Mouse (Mus musculus) embryo, embryonic 11.5 days (tissue): ENCODE measurements at regions not wholly inside any gene's neighbourhood (a gene's known extent, or its start where the extent isn't known, plus 50 kb on each side); places are given as distances from the start of the nearest gene placed in this dataset.
A peak's percentile ranks its signal among the peaks of the same experiment; 100 is the strongest.

ENCODE experiments used
- DNase-seq: peaks from one replicate; pipeline ENCODE4 v3.0.0-alpha.2; 2012; ENCODE audit warnings: low read depth, low spot score

DNA sequence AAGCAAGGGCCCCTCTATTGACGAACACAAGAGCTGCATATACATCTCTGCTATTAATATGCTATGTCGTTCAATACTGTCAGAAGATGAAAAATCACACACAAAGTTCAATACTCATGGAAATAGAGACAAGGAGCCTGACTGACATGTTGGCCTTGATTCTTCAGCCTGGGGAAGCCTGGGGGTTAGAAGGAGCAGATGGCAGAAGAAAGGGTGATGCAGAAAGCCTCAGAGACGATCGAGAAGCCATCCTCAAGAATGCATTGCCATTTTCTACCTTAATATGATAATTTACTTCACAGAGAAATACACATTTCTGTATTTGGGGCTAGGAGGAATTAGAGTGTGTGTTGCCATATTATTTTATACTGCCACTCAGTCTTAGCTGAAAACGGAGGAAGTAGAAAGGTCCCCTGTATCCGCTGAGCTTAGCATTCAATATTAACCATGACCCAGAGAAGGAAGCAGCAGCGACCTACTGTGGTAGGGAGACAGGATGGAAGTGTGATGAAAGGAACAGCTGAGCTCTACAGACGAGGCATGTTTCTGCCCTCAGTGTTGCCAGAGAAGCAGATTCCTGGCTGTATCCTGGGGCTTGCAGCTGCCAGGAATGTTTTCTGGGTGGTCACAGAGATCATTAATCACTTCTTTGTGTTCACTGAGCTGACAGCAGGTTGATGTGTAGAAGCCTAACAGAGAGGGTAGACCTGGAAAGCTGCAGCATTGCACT lies 105.2 kb downstream of the Lrig3 start:
- DNase-seq = peak; percentile 31

DNA sequence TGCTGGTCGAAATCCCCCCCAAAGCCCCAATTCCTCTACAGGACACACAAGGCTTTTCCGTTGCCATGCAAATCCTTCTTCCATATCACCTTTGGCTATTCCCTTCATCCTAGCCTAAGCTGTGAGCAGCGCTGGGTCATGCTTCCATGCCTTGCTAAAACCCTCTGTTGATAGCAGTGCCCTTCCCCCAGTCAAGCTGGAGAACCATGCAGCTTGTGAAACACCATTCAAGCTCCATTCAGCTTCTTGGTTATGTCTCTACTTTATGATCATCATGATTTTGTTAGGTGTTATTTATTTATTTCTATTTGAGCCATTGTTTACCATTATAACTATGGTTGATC lies 105.7 kb downstream of the Lrig3 start:
- no peak for DNase-seq

DNA sequence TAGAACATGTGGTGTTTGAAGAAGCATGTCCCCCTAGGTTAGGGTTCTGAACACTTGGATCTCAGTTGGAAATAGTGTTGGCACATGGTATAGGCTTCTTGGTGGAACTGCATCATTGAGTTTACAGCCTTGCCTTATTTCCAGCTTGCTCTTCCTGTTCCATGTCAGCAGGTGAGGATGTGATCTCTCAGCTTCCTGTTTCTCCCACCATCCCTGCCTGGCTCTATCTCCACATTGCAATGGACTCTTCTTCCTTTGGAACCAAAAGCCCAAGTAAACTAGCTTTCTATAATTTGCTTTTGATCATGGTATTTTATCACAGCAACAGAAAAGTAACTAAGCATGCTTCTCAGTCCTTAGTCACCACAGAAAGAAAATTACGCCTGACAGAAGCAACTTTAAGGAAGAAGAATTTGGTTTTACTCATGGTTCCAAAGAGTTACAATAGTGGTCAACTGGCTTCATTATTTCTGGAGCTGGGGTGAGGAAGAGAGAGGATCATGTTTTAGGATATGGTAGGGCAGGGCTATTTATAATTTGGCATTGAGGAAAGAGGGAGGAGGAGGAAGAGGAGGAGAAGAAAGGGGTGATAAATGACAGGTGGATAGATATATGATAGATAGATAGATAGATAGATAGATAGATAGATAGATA lies 111.5 kb downstream of the Lrig3 start:
- DNase-seq = no peak

DNA sequence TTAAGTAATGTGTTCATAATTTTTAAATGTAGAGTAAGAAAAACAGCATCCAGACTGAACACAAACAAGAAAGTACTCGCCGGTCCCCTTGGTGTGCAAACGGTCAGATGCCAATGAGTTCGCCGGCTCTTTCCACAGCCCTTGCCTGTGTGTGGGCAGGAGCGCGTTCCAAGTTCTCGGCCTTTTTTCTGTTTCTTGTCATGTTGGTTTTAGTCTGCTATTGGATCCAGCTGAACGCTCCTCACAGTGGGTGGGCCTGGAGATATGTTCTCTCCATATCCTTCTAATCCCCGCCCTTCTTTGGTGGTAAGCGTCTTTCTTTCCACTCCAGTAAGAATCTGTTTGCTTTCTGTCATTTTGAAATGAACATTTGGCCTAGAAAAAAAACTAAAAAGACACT lies 116.6 kb downstream of the Lrig3 start:
- no peak for DNase-seq

DNA sequence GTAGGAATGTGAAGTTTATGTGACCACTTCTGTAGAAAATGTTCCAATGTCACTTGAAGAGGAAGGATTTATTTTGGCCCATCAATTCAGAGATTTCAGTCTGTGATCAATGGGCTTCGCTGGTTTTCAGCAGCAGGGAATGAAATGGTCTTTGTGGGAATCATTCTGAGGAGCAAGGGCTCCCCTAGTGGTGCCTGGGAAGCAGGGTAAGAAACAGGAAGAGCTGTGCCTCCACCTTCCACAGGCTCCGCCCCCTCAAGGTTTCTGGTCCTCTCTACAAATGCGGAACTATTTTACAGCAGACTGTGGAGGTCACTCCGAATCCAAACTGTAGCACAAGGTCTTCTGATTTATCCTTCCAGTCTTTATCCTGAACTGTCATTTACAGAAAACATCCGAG lies 120.7 kb downstream of the Lrig3 start:
- DNase-seq = no peak

DNA sequence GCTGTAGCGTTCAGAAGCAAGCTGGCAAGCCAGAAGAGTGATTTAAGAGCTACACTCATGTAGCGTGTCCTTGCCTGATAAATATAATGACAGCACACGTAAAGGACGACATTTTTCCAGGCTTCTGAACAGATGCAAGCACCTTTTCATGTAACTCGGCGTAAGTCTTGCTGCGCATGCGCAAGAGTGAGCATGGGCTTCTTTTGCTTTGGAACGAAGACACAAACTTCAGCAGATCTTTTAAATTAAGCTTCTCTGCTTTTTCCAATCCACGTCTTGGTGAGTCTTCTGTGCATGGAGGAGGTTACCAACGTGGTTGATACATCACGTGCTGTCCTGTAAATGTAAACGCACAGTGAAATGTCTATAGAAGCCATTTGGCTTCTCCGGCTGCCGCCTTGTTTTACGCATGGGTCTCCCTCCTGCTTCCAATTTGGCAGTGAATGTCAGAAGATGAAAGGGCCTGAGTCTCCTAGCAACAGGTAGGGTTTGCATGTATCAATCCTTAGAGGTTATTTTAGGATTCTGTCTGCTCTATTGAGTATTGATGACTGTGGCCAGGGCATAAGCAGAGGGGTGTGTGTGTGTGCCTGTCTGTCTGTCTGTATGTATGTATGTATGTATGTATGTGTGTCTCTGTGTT lies 128.4 kb downstream of the Lrig3 start:
- DNase-seq = no peak

DNA sequence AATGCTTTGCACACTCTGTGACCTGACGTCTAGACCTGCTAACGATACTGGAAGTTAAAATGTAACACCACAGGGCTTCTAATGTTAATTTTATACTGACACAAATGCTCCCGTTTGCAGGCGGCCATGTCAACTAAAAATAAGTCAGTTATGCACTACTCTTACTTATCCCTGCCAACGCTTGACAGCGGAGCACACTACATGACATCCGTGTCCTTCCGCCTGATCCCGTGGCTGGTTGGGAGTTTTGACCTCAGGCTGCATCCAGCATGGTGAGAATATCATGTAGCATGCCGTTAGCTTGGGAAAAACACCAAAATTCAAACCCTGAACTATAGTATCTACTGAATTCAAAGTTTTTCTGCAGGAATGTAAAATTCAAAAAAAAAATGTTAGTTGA lies 131.9 kb downstream of the Lrig3 start:
- DNase-seq = no peak

DNA sequence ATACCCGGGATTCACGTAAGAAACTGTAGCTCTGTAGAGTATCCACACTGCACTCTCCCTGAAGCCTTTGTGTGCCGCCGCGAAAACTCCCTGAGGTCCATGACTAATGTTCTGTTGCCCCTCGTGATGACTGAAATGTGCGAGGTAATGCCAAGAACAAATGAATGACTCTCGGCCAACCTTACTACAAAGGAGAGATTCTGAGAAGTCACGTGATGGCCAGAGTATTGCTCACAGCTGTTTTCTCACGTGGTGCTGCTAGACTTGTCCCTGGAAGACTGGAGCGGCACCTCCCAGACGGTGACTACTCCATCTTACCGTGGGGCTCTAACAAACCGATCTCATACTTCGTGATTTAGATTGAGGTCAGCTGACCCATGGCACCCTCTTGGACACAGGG lies 136.9 kb downstream of the Lrig3 start:
- DNase-seq = no peak

DNA sequence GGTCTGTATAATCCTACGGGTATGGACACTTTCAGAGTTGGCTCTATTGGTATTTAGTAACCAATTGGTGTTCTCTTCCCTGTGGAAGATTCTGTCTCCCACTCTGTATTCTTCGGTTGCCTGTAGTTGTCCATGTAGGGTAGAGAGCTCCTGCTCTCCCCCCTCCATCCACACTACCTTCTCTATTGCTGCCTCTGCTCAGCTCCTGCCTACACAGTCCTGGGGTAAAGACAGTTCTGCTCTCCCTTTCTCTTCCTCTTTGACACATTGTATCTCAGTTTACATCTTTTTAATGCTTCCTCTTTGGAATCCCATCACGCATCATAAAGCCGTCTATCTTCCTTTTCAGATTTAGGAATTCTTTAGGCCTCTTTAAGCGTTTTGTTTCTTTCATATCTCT lies 147.1 kb downstream of the Lrig3 start:
- DNase-seq = no peak

DNA sequence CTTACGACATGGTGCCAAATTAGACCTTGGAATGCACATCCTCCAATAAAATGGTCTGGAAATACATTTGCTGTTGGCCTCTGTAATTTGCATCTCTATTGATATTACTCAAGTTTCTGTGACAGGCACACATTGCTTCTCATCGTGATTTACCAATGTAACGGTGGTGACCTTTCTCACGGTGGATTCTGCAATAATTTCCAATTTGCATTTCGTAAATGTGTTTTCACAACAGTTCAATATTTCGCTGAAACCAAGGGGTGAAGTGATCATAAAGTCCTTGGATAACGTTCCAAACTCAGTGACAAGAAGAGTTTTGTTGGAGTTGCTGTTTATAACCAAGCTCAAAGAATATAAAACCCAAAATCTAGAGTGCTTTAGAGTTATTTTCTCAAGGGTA lies 149.4 kb downstream of the Lrig3 start:
- DNase-seq = no peak

DNA sequence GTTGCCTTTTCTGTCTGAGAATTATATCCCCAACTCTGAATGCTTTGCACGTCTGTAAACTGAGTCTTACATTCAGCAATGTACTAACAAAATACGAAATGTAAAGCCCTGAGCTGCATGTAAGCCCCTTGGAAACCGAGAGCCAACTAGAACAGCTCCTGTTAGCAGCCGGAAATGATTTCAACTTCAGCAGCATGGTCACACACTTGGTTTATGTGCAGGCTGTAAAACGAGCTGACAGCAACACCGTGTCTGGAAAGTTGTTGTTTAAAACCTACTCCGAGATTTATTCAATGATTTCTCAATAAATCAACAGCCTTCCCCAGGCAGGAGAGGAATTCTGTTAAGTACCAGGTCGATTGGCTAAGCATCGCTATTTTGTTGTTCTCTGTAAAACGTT lies 155.7 kb downstream of the Lrig3 start:
- no peak for DNase-seq

DNA sequence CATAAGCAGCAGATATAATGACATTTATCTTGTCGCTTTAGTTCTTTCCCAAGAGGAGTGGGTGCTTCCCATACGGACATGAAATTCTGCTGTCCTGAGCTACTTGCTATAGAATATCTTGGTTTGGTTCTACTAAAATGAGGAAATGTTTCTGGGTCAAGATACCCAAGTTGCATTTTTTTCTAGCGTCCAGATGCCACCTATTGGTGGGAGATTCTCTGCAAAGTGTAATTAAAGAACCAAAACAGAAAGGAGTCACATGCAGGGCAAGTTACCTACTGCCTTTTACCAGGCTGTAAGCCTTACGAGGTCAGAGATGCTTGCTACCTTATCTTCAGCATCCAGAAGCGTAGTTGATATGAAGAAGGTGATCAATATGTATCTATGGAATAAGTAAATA lies 156.5 kb downstream of the Lrig3 start:
- DNase-seq = no peak

DNA sequence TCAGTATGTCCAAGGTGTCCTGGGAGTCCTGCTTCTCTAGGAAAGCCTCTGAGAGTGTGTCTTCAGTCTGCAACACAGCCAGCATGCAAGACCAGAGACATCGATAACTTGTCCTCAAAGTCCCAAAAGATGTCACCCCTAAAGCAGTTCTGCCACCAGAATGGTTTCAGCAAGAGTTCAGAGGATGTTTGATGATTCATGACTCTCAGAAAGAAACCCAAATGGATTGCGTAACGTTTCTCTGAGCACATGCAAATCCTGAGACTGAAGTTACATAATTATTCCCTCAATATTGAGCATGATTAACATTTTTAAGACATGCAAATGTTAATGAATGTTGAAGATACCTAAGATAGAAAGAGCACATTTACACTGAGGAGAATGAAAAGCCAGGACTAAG lies 167.2 kb downstream of the Lrig3 start:
- DNase-seq = no peak

DNA sequence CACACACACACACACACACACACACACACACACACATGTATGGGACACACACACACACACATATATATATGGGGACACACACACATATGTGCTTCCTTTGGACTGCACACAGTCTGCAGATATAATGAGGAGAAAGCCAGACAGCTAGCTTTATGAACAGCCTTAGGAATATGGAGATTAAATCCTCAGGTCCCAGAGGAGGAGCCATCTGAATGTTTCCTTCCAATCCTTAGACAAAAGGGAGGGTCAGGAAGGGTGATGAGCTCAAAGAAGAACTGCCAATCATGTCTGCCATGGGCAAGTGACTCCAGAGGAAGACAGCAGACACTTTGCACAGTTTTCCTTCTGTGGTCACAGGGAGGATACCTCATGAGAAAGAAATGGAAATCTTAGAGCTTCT lies 168.0 kb downstream of the Lrig3 start:
- DNase-seq = no peak

DNA sequence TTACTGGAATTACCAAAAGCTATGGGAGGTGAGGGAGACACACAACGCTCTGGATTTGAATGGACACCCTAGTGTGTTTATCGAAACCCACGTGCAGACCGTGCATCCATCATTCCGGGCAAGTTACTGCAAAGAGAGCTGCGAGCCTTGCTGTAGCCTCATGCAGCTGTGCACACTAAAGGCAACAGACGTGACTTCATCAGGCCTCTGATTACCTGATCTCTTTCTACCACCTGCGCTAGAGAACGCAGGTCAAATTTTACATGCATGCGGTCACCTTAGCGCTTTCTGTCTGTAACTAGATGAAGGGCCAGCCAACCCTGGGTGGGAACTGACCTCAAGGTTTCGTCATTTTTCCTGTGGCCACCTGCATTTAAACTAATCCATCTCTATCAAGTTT lies 172.6 kb downstream of the Lrig3 start:
- no peak for DNase-seq

DNA sequence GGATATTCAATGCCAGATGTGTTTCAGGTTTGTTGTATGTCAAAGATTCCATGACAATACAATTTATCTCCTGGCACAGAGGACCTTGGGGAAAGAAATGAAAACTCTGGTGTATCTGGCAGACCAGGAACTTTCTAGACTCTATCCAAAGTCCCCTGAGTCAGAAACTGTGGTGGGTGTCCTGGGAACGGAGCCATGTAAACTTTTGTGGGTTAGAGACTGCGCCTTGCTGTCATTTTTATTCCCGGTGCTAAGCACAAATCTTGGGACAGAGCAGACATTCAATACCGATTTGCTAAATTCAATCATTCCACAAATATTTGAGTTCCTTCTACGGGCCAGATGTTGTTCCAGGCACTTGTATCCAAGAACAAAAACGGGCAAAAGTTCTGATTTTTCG lies 175.6 kb downstream of the Lrig3 start:
- no peak for DNase-seq

DNA sequence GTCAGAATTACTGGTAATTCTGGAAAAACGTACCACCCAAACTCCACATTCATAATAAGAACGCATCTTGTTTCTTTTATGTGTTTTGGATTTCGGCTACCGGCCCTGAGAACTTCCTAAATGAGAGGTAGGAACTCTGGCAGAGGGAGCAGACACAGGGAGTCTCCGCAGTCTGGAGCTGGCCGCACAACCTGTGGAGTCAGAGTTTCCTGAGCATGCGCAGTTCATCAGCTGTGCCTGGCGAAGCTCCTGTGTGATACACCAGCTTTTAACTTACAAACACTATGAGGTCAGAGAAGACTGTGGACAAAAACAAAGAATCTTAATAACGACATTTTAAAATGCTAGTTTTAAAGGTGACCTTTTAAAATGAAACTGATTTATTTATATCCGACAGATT lies 177.9 kb downstream of the Lrig3 start:
- peak; percentile 17 for DNase-seq

DNA sequence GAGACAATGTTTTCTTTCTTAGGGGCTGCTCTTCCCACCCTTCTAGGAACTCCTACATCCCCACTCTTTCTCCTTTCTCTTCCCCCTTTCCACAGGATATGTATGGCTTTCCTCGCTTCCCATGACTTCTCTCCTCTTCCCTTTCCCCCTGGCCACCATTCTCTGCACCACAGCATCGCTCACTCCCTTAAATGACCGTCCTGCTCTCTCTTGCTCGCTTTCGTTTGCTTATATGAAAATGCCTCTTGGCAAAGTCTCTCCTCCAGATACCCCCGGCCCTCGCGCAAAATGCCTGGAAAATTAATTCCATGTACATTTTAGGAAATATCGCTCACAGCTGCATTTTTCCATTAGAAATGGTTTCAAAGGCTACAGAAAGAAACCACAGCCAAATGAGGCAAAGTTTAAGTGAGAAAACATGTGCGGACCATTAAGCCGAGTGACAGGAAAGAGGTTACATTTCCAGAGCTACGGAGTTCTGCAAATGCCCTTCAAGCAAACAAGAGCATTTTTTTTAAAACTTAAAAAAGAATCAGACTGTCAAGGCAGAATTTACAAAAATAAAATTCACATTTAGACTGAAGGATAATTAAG lies 178.7 kb downstream of the Lrig3 start:
- no peak for DNase-seq

DNA sequence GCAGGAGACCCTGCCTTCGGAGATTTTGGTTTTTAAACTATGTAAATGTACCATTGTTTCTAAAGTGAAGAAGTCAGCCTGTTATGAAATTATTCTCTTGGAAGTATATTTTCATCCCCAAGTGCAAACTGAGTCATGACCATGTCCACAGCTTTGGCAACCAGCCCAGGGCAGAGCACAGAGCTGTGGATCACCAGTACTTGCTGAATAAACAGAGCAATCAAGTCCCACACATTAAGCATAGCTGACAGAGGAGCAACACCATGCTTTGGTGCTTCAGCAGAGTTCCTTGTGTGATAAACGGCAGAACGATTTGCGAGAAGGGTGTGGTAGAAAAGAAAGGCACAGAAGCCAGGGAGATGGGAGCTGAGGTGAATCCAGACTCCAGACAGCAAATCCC lies 191.3 kb downstream of the Lrig3 start:
- DNase-seq = no peak

DNA sequence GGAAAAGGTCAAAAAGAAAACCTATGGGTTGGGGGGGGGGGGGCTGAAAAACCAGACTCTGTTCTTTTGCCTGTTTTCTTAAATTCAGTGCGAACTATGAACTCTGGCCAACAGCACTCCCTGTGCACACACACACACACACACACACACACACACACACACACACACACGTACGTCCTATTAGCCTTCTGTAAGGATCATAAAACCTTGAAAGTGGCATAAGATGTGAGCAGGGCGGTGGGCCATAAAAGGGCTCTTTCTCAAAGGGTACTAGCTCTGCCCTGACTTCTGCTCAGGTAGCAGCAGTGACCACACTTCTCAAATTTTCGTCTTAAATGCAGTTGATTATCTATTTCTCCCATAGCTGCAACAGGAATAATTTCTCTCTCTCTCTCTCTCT lies 199.2 kb downstream of the Lrig3 start:
- DNase-seq = no peak

DNA sequence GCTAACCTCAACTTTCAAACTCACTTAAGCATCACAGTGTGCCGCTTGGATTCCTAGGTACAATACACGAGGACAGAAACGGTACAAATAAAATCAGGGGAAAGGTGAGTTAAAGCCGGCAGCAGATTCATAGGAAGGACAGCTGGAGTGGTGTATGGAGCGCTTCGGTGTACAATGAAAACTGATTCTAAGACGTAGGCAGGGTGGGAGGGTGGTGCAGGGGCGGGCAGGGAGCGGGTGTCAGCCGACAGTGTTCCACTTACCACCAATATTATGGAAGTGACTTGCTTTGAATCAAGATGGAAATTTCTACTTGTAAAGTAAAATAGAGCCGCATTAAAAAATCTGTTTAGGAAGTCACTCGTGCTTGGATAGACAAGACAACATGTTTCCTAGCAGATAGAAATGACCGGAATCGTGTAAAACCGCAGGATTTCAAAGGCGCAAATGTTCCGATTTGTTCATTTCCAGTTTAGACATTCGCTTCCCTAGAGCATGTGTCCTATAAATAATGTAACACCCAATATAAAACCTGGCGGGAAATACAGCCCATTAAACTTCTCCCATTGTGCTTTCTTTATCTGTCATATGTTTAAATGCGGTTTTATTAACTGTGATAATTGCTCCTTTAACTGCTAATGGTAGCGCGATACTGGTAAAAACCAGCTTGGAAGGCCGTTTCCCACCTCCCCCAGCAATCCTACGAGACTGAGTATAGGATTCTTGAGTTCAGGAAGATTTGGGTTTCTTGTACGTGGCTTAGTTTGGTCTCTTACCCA lies 203.3 kb downstream of the Lrig3 start:
- no peak for DNase-seq

DNA sequence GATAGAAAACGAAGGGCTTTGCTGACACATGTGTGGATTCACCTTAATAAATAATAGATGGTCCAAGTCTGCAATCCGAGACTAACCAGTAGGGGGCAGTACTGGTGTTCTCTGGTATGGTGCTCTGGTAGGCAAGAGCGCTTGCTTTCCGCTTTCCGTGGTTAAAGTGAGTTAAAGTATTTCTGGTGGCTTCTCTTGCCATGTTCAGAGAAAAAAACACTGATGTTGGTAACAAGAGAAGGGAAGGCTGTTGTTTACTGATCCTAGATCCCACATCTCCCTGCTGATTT lies 203.9 kb downstream of the Lrig3 start:
- no peak for DNase-seq
